24 mouse cellular contexts compared by ENCODE assay signal in genomic region chr8:8932466-8932865, GRCm38 (mm10).
"Had no signal": no experiment of that assay in that cellular context is flagged by ENCODE, and none has a peak within 500 bp of the region (broad histone marks: within the 10 kb centered on the region; RNA-seq: fewer than 3 reads in every experiment).

No protein-coding gene starts in this region.

- H3K4me3 ChIP-seq: heart, embryonic 10.5 days; heart, embryonic 13.5 days; heart, embryonic 15.5 days; hindbrain, embryonic 13.5 days; kidney, embryonic 15.5 days; limb, embryonic 13.5 days; limb, embryonic 15.5 days; liver, embryonic 12.5 days had no signal

- H3K36me3 ChIP-seq: heart, embryonic 10.5 days; heart, embryonic 13.5 days; heart, embryonic 15.5 days; hindbrain, embryonic 13.5 days; kidney, embryonic 15.5 days; limb, embryonic 13.5 days; limb, embryonic 15.5 days; liver, embryonic 12.5 days had no signal

- DNase-seq: gastrocnemius, postnatal 14 days; gastrocnemius, postnatal 36 days; heart, adult 18-20 months; heart, postnatal 14 days; heart, postnatal 36 days; kidney, adult 11 months; kidney, adult 2 months; kidney, adult 9 months; kidney, postnatal 14 days; kidney, postnatal 36 days; layer of hippocampus, adult 9-11 months; layer of hippocampus, postnatal 36 days had no signal

- ATAC-seq: hindbrain, postnatal 0 days; intestine, embryonic 16.5 days; liver, embryonic 12.5 days had no signal

- H3K9me3 ChIP-seq: heart, embryonic 10.5 days; heart, embryonic 13.5 days; heart, embryonic 15.5 days; hindbrain, embryonic 13.5 days; kidney, embryonic 15.5 days; limb, embryonic 13.5 days; limb, embryonic 15.5 days; liver, embryonic 12.5 days had no signal

- H3K4me1 ChIP-seq: heart, embryonic 10.5 days; heart, embryonic 15.5 days; hindbrain, embryonic 13.5 days; kidney, embryonic 15.5 days; liver, embryonic 12.5 days had no signal

- H3K4me2 ChIP-seq: heart, embryonic 13.5 days; heart, embryonic 15.5 days; hindbrain, embryonic 13.5 days; kidney, embryonic 15.5 days; limb, embryonic 13.5 days; limb, embryonic 15.5 days; liver, embryonic 12.5 days had no signal

- H3K9ac ChIP-seq: heart, embryonic 13.5 days; heart, embryonic 15.5 days; hindbrain, embryonic 13.5 days; kidney, embryonic 15.5 days; limb, embryonic 13.5 days; limb, embryonic 15.5 days; liver, embryonic 12.5 days; liver, embryonic 14.5 days had no signal

- H3K27ac ChIP-seq: heart, embryonic 10.5 days; heart, embryonic 13.5 days; heart, embryonic 15.5 days; hindbrain, embryonic 13.5 days; hindbrain, postnatal 0 days; kidney, embryonic 15.5 days; kidney, postnatal 0 days; limb, embryonic 13.5 days; limb, embryonic 15.5 days; liver, embryonic 12.5 days; liver, embryonic 14.5 days had no signal

- H3K27me3 ChIP-seq: heart, embryonic 13.5 days; heart, embryonic 15.5 days; hindbrain, embryonic 13.5 days; kidney, embryonic 15.5 days; limb, embryonic 13.5 days; limb, embryonic 15.5 days; liver, embryonic 12.5 days had no signal
